8 mouse cellular contexts compared by ENCODE assay signal in genomic region chr8:56551361-56551852, GRCm38 (mm10). TPM values are rescaled to one million over a fixed set of nuclear protein-coding genes. Genes with fewer than 3 reads are reported as not detected.
DNase-seq lines count a peak whose midpoint lies in the region; ATAC-seq lines count a peak whose summit lies in the region.

No protein-coding gene starts in this region.

- peak overlapping the region; percentile 83 for H3K27ac ChIP-seq in hindbrain, embryonic 16.5 days (ENCODE audit: low read depth, low read length)
- peak overlapping the region; percentile 75 for H3K27ac ChIP-seq in macrophage

- no peaks in the 10 kb centered on the region for H3K9me3 ChIP-seq in hindbrain, embryonic 16.5 days (ENCODE audit: control insufficient read depth, low read length)

- H3K36me3 ChIP-seq in hindbrain, embryonic 16.5 days (ENCODE audit: control insufficient read depth, insufficient read depth, low read length), result no peaks in the 10 kb centered on the region
- H3K36me3 ChIP-seq in macrophage (ENCODE audit: inconsistent target), result no peaks in the 10 kb centered on the region

- H3K27me3 ChIP-seq in hindbrain, embryonic 16.5 days (replicated peaks; ENCODE audit: control insufficient read depth, insufficient read depth, low read length), result no peaks in the 10 kb centered on the region

- peaks cover 70% of the 10 kb centered on the region for H3K79me2 ChIP-seq in macrophage (ENCODE audit: inconsistent target)

- H3K4me2 ChIP-seq in hindbrain, embryonic 16.5 days (ENCODE audit: low read length), result peak overlapping the region; percentile 72

- DNase-seq in ZHBTc4 (ENCODE audit: low read depth, low spot score), result peak; percentile 94
- peak; percentile 56 to 85 for DNase-seq in cerebellum, postnatal 4 days (ENCODE audit: low spot score in 2 of 2)
- DNase-seq in gastrocnemius, adult 18-20 months (ENCODE audit: low spot score), result peak; percentile 95
- peak; percentile 82 to 89 for DNase-seq in left cerebral cortex, adult 18-20 months (ENCODE audit: low spot score in 2 of 2)
- peak; percentile 94 to 97 for DNase-seq in right cerebral cortex, postnatal 10 days (ENCODE audit: low spot score in 2 of 2)
- DNase-seq in urinary bladder, postnatal 25 days (ENCODE audit: low spot score), result peak; percentile 65

- peak overlapping the region; percentile 74 for H3K9ac ChIP-seq in hindbrain, embryonic 16.5 days (ENCODE audit: low read depth, low read length)

- peak; percentile 99 for ATAC-seq in hindbrain, embryonic 16.5 days

- H3K4me1 ChIP-seq in hindbrain, embryonic 16.5 days (ENCODE audit: control insufficient read depth, insufficient read depth, low read depth, low read length), result peaks cover 15% of the 10 kb centered on the region

- peak overlapping the region; percentile 73 for H3K4me3 ChIP-seq in hindbrain, embryonic 16.5 days (ENCODE audit: low read length)
- peak overlapping the region; percentile 82 for H3K4me3 ChIP-seq in macrophage (ENCODE audit: inconsistent target)

- WGBS in hindbrain, embryonic 16.5 days, result under 1% methylated on average over 28 of the region's 28 CpGs
- under 1% methylated on average over 28 of the region's 28 CpGs for WGBS in macrophage (ENCODE audit: missing documents)

RNA-seq across cellular contexts. Expression of gene Fbxo8, which starts 0.5 kb away (rescaled TPM):
- 10 to 100 TPM; 34.6 to 35.3 TPM for total RNA-seq in gastrocnemius, adult 18-20 months (2021)
- 41.7 and 42.3 TPM in 2 replicates for polyA plus RNA-seq in hindbrain, embryonic 16.5 days (2015; fragmentation: Nextera tagmentation; extraction: Ambion mirVana)
- total RNA-seq in left cerebral cortex, adult 18-20 months (2021), result 10 to 100 TPM; 27.6 to 29.4 TPM
- total RNA-seq in macrophage (2018; cell fraction: chromatin; rRNA removed), result 10 to 100 TPM in 15 of 26 experiments, 1 to 10 TPM in 11; 2.1 to 36.3 (median 12.0) TPM
- total RNA-seq in macrophage (2018; cell fraction: cytosol; rRNA removed), result 10 to 100 TPM in 25 of 26 experiments, 1 to 10 TPM in 1; 8.1 to 31.1 (median 17.9) TPM
- 10 to 100 TPM in 16 of 26 experiments, 1 to 10 TPM in 10; 3.7 to 35.5 (median 11.3) TPM for total RNA-seq in macrophage (2018; cell fraction: nucleus; rRNA removed)
- 13.5 to 17.0 TPM (median 14.8 TPM) in 3 replicates for polyA plus RNA-seq in macrophage (2018)

RNA-seq across cellular contexts. Expression of gene Cep44, which starts 0.6 kb away (rescaled TPM):
- total RNA-seq in gastrocnemius, adult 18-20 months (2021), result 1 to 10 TPM; 7.9 to 9.5 TPM
- 20.3 and 22.1 TPM in 2 replicates for polyA plus RNA-seq in hindbrain, embryonic 16.5 days (2015; fragmentation: Nextera tagmentation; extraction: Ambion mirVana)
- total RNA-seq in left cerebral cortex, adult 18-20 months (2021), result 10 to 100 TPM; 20.1 to 20.8 TPM
- total RNA-seq in macrophage (2018; cell fraction: chromatin; rRNA removed), result 10 to 100 TPM in 20 of 26 experiments, 1 to 10 TPM in 6; 6.8 to 72.5 (median 30.1) TPM
- 10 to 100 TPM in 6 of 26 experiments, 1 to 10 TPM in 20; 2.0 to 12.9 (median 8.4) TPM for total RNA-seq in macrophage (2018; cell fraction: cytosol; rRNA removed)
- total RNA-seq in macrophage (2018; cell fraction: nucleus; rRNA removed), result 10 to 100 TPM in 18 of 26 experiments, 1 to 10 TPM in 8; 4.3 to 64.5 (median 20.9) TPM
- 7.1 to 11.1 TPM (median 10.5 TPM) in 3 replicates for polyA plus RNA-seq in macrophage (2018)

Comparison
In these comparisons a context has a peak if more than half of its experiments do, and no peak if none do; other contexts are left out.
1. Peak in every context shown above with its lines: DNase-seq, ATAC-seq, H3K4me3 ChIP-seq and H3K27ac ChIP-seq.